8 mouse cellular contexts compared by ENCODE assay signal in genomic region chr4:126309922-126310309, GRCm38 (mm10). TPM values are rescaled to one million over a fixed set of nuclear protein-coding genes. Genes with fewer than 3 reads are reported as not detected.
DNase-seq lines count a peak whose midpoint lies in the region; ATAC-seq and TF ChIP-seq lines count a peak whose summit lies in the region.

No protein-coding gene starts in this region.

- H3K9me3 ChIP-seq in forebrain, embryonic 12.5 days, result peaks cover 4% of the 10 kb centered on the region
- H3K9me3 ChIP-seq in heart, postnatal 0 days (replicated peaks; ENCODE audit: control insufficient read depth, low read length), result no peaks in the 10 kb centered on the region
- no peaks in the 10 kb centered on the region; the same call in 1 of the 2 replicates for H3K9me3 ChIP-seq in liver, embryonic 16.5 days (replicated peaks; ENCODE audit: control insufficient read depth, low read length)
- H3K9me3 ChIP-seq in neural tube, embryonic 14.5 days (ENCODE audit: control insufficient read depth, low read length), result no peaks in the 10 kb centered on the region

- peak; percentile 80 for TF ChIP-seq CTCF in heart, postnatal 0 days (IDR thresholded peaks at IDR 0.05; ENCODE audit: low read depth)
- peak; percentile 75; the same call in 1 of the 2 replicates for TF ChIP-seq CTCF in testis, adult 2 months (IDR thresholded peaks at IDR 0.05; ENCODE audit: control insufficient read depth, insufficient read depth, insufficient replicate concordance, low read depth, low read length)

- peaks cover 8% of the 10 kb centered on the region for H3K4me1 ChIP-seq in forebrain, embryonic 12.5 days
- 0 out of 2 replicates have a peak, but pooled peaks cover 3% of the 10 kb centered on the region for H3K4me1 ChIP-seq in heart, postnatal 0 days (ENCODE audit: control insufficient read depth, insufficient read depth)
- H3K4me1 ChIP-seq in liver, embryonic 16.5 days (ENCODE audit: control insufficient read depth, low read depth, low read length), result 0 out of 2 replicates have a peak, but pooled peaks cover 3% of the 10 kb centered on the region
- H3K4me1 ChIP-seq in neural tube, embryonic 14.5 days (ENCODE audit: control insufficient read depth, insufficient read depth, low read length), result no peaks in the 10 kb centered on the region; the same call in 1 of the 2 replicates
- peaks cover 8% of the 10 kb centered on the region; the same call in 1 of the 2 replicates for H3K4me1 ChIP-seq in testis, adult 2 months (ENCODE audit: control insufficient read depth, insufficient read depth, low read length)

- ATAC-seq in forebrain, embryonic 12.5 days (ENCODE audit: low FRiP score), result peak; percentile 85
- ATAC-seq in heart, postnatal 0 days (ENCODE audit: insufficient read depth, low read depth), result peak; percentile 57; the same call in 1 of the 2 replicates
- no peak for ATAC-seq in liver, embryonic 16.5 days (ENCODE audit: low read depth)
- peak; percentile 86 for ATAC-seq in neural tube, embryonic 14.5 days (ENCODE audit: low read depth)

- no peak overlapping the region for H3K9ac ChIP-seq in forebrain, embryonic 12.5 days
- H3K9ac ChIP-seq in heart, postnatal 0 days (replicated peaks; ENCODE audit: low read depth, low read length), result no peak overlapping the region
- H3K9ac ChIP-seq in liver, embryonic 16.5 days (ENCODE audit: low read depth, low read length), result no peak overlapping the region
- H3K9ac ChIP-seq in neural tube, embryonic 14.5 days (replicated peaks; ENCODE audit: low read depth, low read length), result no peak overlapping the region

- DNase-seq in CD8-positive naive resting alpha-beta T cell, adult 2 months (ENCODE audit: low read depth in 2 of 2, low spot score in 2 of 2), result peak; percentile 70 to 78
- peak; percentile 77 for DNase-seq in c-Kit-positive CD71-negative TER-119-negative erythroid progenitor cells, embryonic 14.5 days (ENCODE audit: low read depth)
- peak; percentile 45 for DNase-seq in heart, postnatal 0 days (ENCODE audit: low spot score)
- peak; percentile 87 to 95 for DNase-seq in kidney, postnatal 36 days

- no peak for TF ChIP-seq EP300 in heart, postnatal 0 days (IDR thresholded peaks at IDR 0.05; ENCODE audit: low read depth)

- H3K4me3 ChIP-seq in forebrain, embryonic 12.5 days (replicated peaks), result peak overlapping the region; percentile 25
- H3K4me3 ChIP-seq in heart, postnatal 0 days (ENCODE audit: low read depth, low read length), result no peak overlapping the region
- no peak overlapping the region for H3K4me3 ChIP-seq in liver, embryonic 16.5 days (ENCODE audit: low read depth, low read length)
- peak overlapping the region; percentile 8; the same call in 1 of the 2 replicates for H3K4me3 ChIP-seq in neural tube, embryonic 14.5 days (ENCODE audit: low read depth, low read length)
- H3K4me3 ChIP-seq in testis, adult 2 months (ENCODE audit: control insufficient read depth, low read depth, low read length), result peak overlapping the region; percentile 74

- H3K36me3 ChIP-seq in forebrain, embryonic 12.5 days (replicated peaks), result peaks cover under 1% of the 10 kb centered on the region
- no peaks in the 10 kb centered on the region for H3K36me3 ChIP-seq in heart, postnatal 0 days (replicated peaks; ENCODE audit: control insufficient read depth, insufficient read depth, low read length)
- H3K36me3 ChIP-seq in liver, embryonic 16.5 days (ENCODE audit: control insufficient read depth, insufficient read depth), result no peaks in the 10 kb centered on the region
- H3K36me3 ChIP-seq in neural tube, embryonic 14.5 days (ENCODE audit: control insufficient read depth, insufficient read depth, low read length), result peaks cover 8% of the 10 kb centered on the region; the same call in 1 of the 2 replicates
- H3K36me3 ChIP-seq in testis, adult 2 months (ENCODE audit: control insufficient read depth, insufficient read depth, low read length), result no peaks in the 10 kb centered on the region

- no peak overlapping the region for H3K27ac ChIP-seq in forebrain, embryonic 12.5 days
- H3K27ac ChIP-seq in heart, postnatal 0 days (ENCODE audit: low read depth), result no peak overlapping the region
- no peak overlapping the region for H3K27ac ChIP-seq in liver, embryonic 16.5 days (ENCODE audit: low read length)
- H3K27ac ChIP-seq in neural tube, embryonic 14.5 days (ENCODE audit: low read depth, low read length), result no peak overlapping the region
- no peak overlapping the region for H3K27ac ChIP-seq in testis, adult 2 months (ENCODE audit: control insufficient read depth, insufficient read depth, low read depth, low read length)

- H3K27me3 ChIP-seq in forebrain, embryonic 12.5 days, result peaks cover 11% of the 10 kb centered on the region
- H3K27me3 ChIP-seq in heart, postnatal 0 days (ENCODE audit: control insufficient read depth, insufficient read depth, low read length), result 0 out of 2 replicates have a peak, but pooled peaks cover 10% of the 10 kb centered on the region
- H3K27me3 ChIP-seq in liver, embryonic 16.5 days (ENCODE audit: control insufficient read depth, insufficient read depth, low read depth, low read length), result no peaks in the 10 kb centered on the region
- no peaks in the 10 kb centered on the region for H3K27me3 ChIP-seq in neural tube, embryonic 14.5 days (ENCODE audit: control insufficient read depth, insufficient read depth, low read length)
- H3K27me3 ChIP-seq in testis, adult 2 months (ENCODE audit: control insufficient read depth, insufficient read depth, low read length), result no peaks in the 10 kb centered on the region

- no peak for TF ChIP-seq POLR2A in testis, adult 2 months (IDR thresholded peaks at IDR 0.05; ENCODE audit: control insufficient read depth, low read depth, low read length)

- peak overlapping the region; percentile 46 for H3K4me2 ChIP-seq in forebrain, embryonic 12.5 days
- peak overlapping the region; percentile 44; the same call in 1 of the 2 replicates for H3K4me2 ChIP-seq in heart, postnatal 0 days (ENCODE audit: low read depth, low read length)
- peak overlapping the region; percentile 12; the same call in 1 of the 2 replicates for H3K4me2 ChIP-seq in liver, embryonic 16.5 days (ENCODE audit: low read depth, low read length)
- H3K4me2 ChIP-seq in neural tube, embryonic 14.5 days (ENCODE audit: low read depth, low read length), result peak overlapping the region; percentile 38; the same call in 1 of the 2 replicates

- 0% methylated on average over 7 of the region's 7 CpGs for WGBS in forebrain, embryonic 12.5 days
- WGBS in heart, postnatal 0 days, result 0% methylated on average over 7 of the region's 7 CpGs
- under 1% methylated on average over 7 of the region's 7 CpGs for WGBS in liver, embryonic 16.5 days (ENCODE audit: insufficient replicate concordance)
- WGBS in neural tube, embryonic 14.5 days, result 1% methylated on average over 7 of the region's 7 CpGs

RNA-seq across cellular contexts. Expression of gene Adprhl2, which starts 11.6 kb away (rescaled TPM):
- polyA plus RNA-seq in forebrain, embryonic 12.5 days (2016; fragmentation: Nextera tagmentation; extraction: Ambion mirVana), result 68.5 and 72.4 TPM in 2 replicates
- 26.8 and 30.2 TPM in 2 replicates for total RNA-seq in heart, postnatal 0 days (2014; rRNA removed; ENCODE audit: low replicate concordance)
- polyA plus RNA-seq in heart, postnatal 0 days (2015; fragmentation: Nextera tagmentation; extraction: Ambion mirVana), result 23.2 and 26.1 TPM in 2 replicates
- polyA plus RNA-seq in liver, embryonic 16.5 days (2015; fragmentation: Nextera tagmentation; extraction: Ambion mirVana), result 23.7 and 26.1 TPM in 2 replicates
- polyA plus RNA-seq in neural tube, embryonic 14.5 days (2014; fragmentation: Nextera tagmentation; extraction: Ambion mirVana), result 51.7 and 54.1 TPM in 2 replicates
- polyA plus RNA-seq in testis, adult 2 months (2012; rRNA removed), result 5.8 and 8.1 TPM in 2 replicates

RNA-seq across cellular contexts. Expression of gene Tekt2, which starts 15.6 kb away (rescaled TPM):
- 7.7 and 10.8 TPM in 2 replicates for polyA plus RNA-seq in forebrain, embryonic 12.5 days (2016; fragmentation: Nextera tagmentation; extraction: Ambion mirVana)
- not detected in 2 replicates for total RNA-seq in heart, postnatal 0 days (2014; rRNA removed; ENCODE audit: low replicate concordance)
- polyA plus RNA-seq in heart, postnatal 0 days (2015; fragmentation: Nextera tagmentation; extraction: Ambion mirVana), result 0.27 and 0.88 TPM in 2 replicates
- 0.17 and 0.46 TPM in 2 replicates for polyA plus RNA-seq in liver, embryonic 16.5 days (2015; fragmentation: Nextera tagmentation; extraction: Ambion mirVana)
- 7.7 and 8.8 TPM in 2 replicates for polyA plus RNA-seq in neural tube, embryonic 14.5 days (2014; fragmentation: Nextera tagmentation; extraction: Ambion mirVana)
- 507 and 517 TPM in 2 replicates for polyA plus RNA-seq in testis, adult 2 months (2012; rRNA removed)

RNA-seq across cellular contexts. Expression of gene Col8a2, which starts 23.3 kb away (rescaled TPM):
- 16.0 and 22.6 TPM in 2 replicates for polyA plus RNA-seq in forebrain, embryonic 12.5 days (2016; fragmentation: Nextera tagmentation; extraction: Ambion mirVana)
- total RNA-seq in heart, postnatal 0 days (2014; rRNA removed; ENCODE audit: low replicate concordance), result 3.8 and 4.3 TPM in 2 replicates
- 0.71 and 1.1 TPM in 2 replicates for polyA plus RNA-seq in heart, postnatal 0 days (2015; fragmentation: Nextera tagmentation; extraction: Ambion mirVana)
- 0.57 and 0.71 TPM in 2 replicates for polyA plus RNA-seq in liver, embryonic 16.5 days (2015; fragmentation: Nextera tagmentation; extraction: Ambion mirVana)
- polyA plus RNA-seq in neural tube, embryonic 14.5 days (2014; fragmentation: Nextera tagmentation; extraction: Ambion mirVana), result 1.3 and 6.1 TPM in 2 replicates
- polyA plus RNA-seq in testis, adult 2 months (2012; rRNA removed), result 0.42 and 0.48 TPM in 2 replicates

RNA-seq across cellular contexts. Expression of gene Trappc3, which starts 47.8 kb away (rescaled TPM):
- polyA plus RNA-seq in forebrain, embryonic 12.5 days (2016; fragmentation: Nextera tagmentation; extraction: Ambion mirVana), result 104 and 108 TPM in 2 replicates
- total RNA-seq in heart, postnatal 0 days (2014; rRNA removed; ENCODE audit: low replicate concordance), result 46.4 and 63.1 TPM in 2 replicates
- polyA plus RNA-seq in heart, postnatal 0 days (2015; fragmentation: Nextera tagmentation; extraction: Ambion mirVana), result 80.3 and 86.7 TPM in 2 replicates
- 29.3 and 32.4 TPM in 2 replicates for polyA plus RNA-seq in liver, embryonic 16.5 days (2015; fragmentation: Nextera tagmentation; extraction: Ambion mirVana)
- polyA plus RNA-seq in neural tube, embryonic 14.5 days (2014; fragmentation: Nextera tagmentation; extraction: Ambion mirVana), result 32.9 and 68.5 TPM in 2 replicates
- 20.1 and 20.5 TPM in 2 replicates for polyA plus RNA-seq in testis, adult 2 months (2012; rRNA removed)

RNA-seq across cellular contexts. Expression of gene Map7d1, which starts 53.8 kb away (rescaled TPM):
- polyA plus RNA-seq in forebrain, embryonic 12.5 days (2016; fragmentation: Nextera tagmentation; extraction: Ambion mirVana), result 104 and 105 TPM in 2 replicates
- total RNA-seq in heart, postnatal 0 days (2014; rRNA removed; ENCODE audit: low replicate concordance), result 75.0 and 90.1 TPM in 2 replicates
- 35.2 and 37.5 TPM in 2 replicates for polyA plus RNA-seq in heart, postnatal 0 days (2015; fragmentation: Nextera tagmentation; extraction: Ambion mirVana)
- 4.6 and 5.8 TPM in 2 replicates for polyA plus RNA-seq in liver, embryonic 16.5 days (2015; fragmentation: Nextera tagmentation; extraction: Ambion mirVana)
- 69.6 and 79.7 TPM in 2 replicates for polyA plus RNA-seq in neural tube, embryonic 14.5 days (2014; fragmentation: Nextera tagmentation; extraction: Ambion mirVana)
- polyA plus RNA-seq in testis, adult 2 months (2012; rRNA removed), result 6.0 and 7.5 TPM in 2 replicates

Comparison
In these comparisons a context has a peak if more than half of its experiments do, and no peak if none do; other contexts are left out.
1. H3K4me3 ChIP-seq: peak in forebrain, embryonic 12.5 days (single experiment), neural tube, embryonic 14.5 days (single experiment) and testis, adult 2 months (single experiment); none in heart, postnatal 0 days (single experiment) and liver, embryonic 16.5 days (single experiment).
2. RNA of gene Tekt2, which starts 15.6 kb away (polyA plus RNA-seq): 507 to 517 TPM in testis, adult 2 months; 7.7 to 10.8 TPM in forebrain, embryonic 12.5 days, 7.7 to 8.8 TPM in neural tube, embryonic 14.5 days, 0.27 to 0.88 TPM in heart, postnatal 0 days and 0.17 to 0.46 TPM in liver, embryonic 16.5 days; every median in the first group is over 10 times any median in the second.
3. Peak in every context shown above with its lines, with median percentiles within 50 percentile points of each other: DNase-seq and H3K4me2 ChIP-seq.